Mouse (Mus musculus) hindbrain, embryonic 16.5 days (tissue): Measurements from ENCODE around the gene Gfpt1. TPM values are rescaled to one million over a fixed set of nuclear protein-coding genes. Genes with fewer than 3 reads are reported as not detected.
"Not testable (repeated sequence)": the region's sequence is repeated elsewhere in the genome, so short reads cannot be mapped to it uniquely, and the experiment has no call there.

Source experiments
- ATAC-seq: fragments of 200-750 bp; cut with Nextera tagmentation; 2 replicates; pipeline ENCODE4 v1.8.0; 2017; ENCODE audit warnings: moderate TSS enrichment, moderate library complexity
- H3K27ac ChIP-seq: fragments of 300-500 bp; sonication (generic); 2 replicates; pipeline ENCODE4 v1.5.1; 2014; ENCODE audit warnings: low read depth, mild to moderate bottlenecking, control low read depth, low read length, moderate library complexity
- H3K27me3 ChIP-seq: fragments of 300-500 bp; sonication (generic); replicated peaks from 2 replicates; pipeline ENCODE4 v1.6.1; 2014; ENCODE audit warnings: low read length; ENCODE audit not compliant: control insufficient read depth, insufficient read depth
- H3K36me3 ChIP-seq: fragments of 300-500 bp; sonication (generic); 2 replicates; pipeline ENCODE4 v1.6.1; 2014; ENCODE audit warnings: mild to moderate bottlenecking, low read length, moderate library complexity, mixed read lengths; ENCODE audit not compliant: control insufficient read depth, insufficient read depth
- H3K4me1 ChIP-seq: fragments of 300-500 bp; sonication (generic); 2 replicates; pipeline ENCODE4 v1.6.1; 2014; ENCODE audit warnings: low read depth, low read length; ENCODE audit not compliant: control insufficient read depth, insufficient read depth
- H3K4me2 ChIP-seq: fragments of 300-500 bp; sonication (generic); 2 replicates; pipeline ENCODE4 v1.6.1; 2014; ENCODE audit warnings: mild to moderate bottlenecking, low read length, control low read depth, moderate library complexity
- H3K4me3 ChIP-seq: fragments of 300-500 bp; sonication (generic); 2 replicates; pipeline ENCODE4 v1.5.1; 2014; ENCODE audit warnings: mild to moderate bottlenecking, low read length, control low read depth, moderate library complexity
- H3K9ac ChIP-seq: fragments of 300-500 bp; sonication (generic); 2 replicates; pipeline ENCODE4 v1.6.1; 2014; ENCODE audit warnings: low read depth, mild to moderate bottlenecking, control low read depth, low read length, moderate library complexity
- H3K9me3 ChIP-seq: fragments of 300-500 bp; sonication (generic); 2 replicates; pipeline ENCODE4 v1.6.1; 2014; ENCODE audit warnings: mild to moderate bottlenecking, low read length, moderate library complexity; ENCODE audit not compliant: control insufficient read depth
- WGBS: fragments of 180-500 bp; shearing (Covaris S2); extraction: QIAGEN DNeasy Blood & Tissue Kit; methylation state at CpG from one replicate; pipeline ENCODE4 v1.1.7; 2014; 5-methylcytosine and 5-hydroxymethylcytosine counted together
- polyA plus RNA-seq: library from polyadenylated mRNA; unstranded; fragments of >200 nt; fragmentation: Nextera tagmentation; extraction: Ambion mirVana; gene quantifications from 2 replicates; pipeline ENCODE4 v1.2.1, GENCODE M21; 2015

The Gfpt1 gene
- polyA plus RNA-seq, 1 experiment from 2014 or later = 19.8 TPM

DNA sequence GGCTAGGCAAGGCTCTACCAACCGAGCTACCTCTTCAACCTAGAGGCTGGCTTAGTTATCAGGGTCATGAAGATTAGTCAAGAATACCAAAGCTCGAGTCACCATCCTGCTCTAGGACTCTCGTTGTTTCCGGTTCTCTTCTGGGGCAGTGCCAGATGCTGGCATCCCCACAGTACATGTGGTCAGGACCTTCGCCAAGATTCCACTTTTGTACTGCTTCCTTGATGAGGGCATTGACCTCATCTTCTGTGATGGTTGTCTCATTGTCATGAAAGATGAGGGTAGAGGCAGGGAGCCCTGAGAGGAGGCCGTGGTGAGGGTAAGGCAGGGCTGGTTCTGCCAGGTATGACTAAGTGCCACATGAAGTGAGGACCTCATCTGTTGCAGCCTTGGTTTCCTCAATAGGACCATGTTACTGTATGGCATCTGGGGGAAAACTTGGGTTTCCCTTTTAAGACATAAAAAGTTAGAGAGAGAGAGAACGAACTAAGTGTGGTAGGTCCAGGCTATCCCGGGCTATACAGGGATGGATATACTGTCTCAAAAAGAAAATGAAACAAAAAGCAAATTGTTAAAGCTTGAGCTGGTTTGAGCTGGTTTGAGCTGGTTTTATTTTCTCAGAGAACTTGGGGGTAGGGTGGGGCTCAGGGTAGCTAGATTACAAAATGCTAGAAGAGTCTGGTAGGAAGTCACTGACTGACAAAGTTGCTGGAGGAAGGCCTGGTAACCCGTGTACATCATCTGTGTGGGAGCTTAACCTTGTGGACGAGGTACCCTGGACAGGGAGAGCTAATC is 4.6 kb upstream of the Gfpt1 start:
- Histone ChIP-seq H3K4me1 (no peaks in the 10 kb centered on the region), H3K4me3 (no peak overlapping the region), H3K4me2 (no peak overlapping the region), H3K36me3 (no peaks in the 10 kb centered on the region), H3K9me3 (no peaks in the 10 kb centered on the region), H3K9ac (no peak overlapping the region), H3K27me3 (no peaks in the 10 kb centered on the region), H3K27ac (no peak overlapping the region)
- ATAC-seq = no peak
- WGBS = 84% methylated on average over 10 of the region's 10 CpGs

- Histone ChIP-seq H3K27ac (no peak overlapping the region), H3K4me3 (no peak overlapping the region), H3K9ac (no peak overlapping the region), H3K4me1 (peaks cover 6% of the 10 kb centered on the region), H3K27me3 (no peaks in the 10 kb centered on the region), H3K9me3 (no peaks in the 10 kb centered on the region), H3K4me2 (no peak overlapping the region), H3K36me3 (no peaks in the 10 kb centered on the region)
- 91% methylated on average over 8 of the region's 8 CpGs for WGBS
- ATAC-seq = no peak
Observed at GRCm38 (mm10) chr6:87039161-87039560, 3.5 kb upstream of the Gfpt1 start.

GRCm38 (mm10) chr6:87040971-87041370 is 1.7 kb upstream of the Gfpt1 start:
- H3K9ac ChIP-seq = no peak overlapping the region
- H3K36me3 ChIP-seq = no peaks in the 10 kb centered on the region
- no peaks in the 10 kb centered on the region for H3K27me3 ChIP-seq
- H3K27ac ChIP-seq = no peak overlapping the region
- no peak for ATAC-seq
- no peak overlapping the region for H3K4me3 ChIP-seq
- 83% methylated on average over 4 of the region's 4 CpGs for WGBS
- H3K4me2 ChIP-seq = no peak overlapping the region
- peaks cover 12% of the 10 kb centered on the region for H3K4me1 ChIP-seq
- no peaks in the 10 kb centered on the region for H3K9me3 ChIP-seq

GRCm38 (mm10) chr6:87041431-87041830 is 1.2 kb upstream of the Gfpt1 start:
- Histone ChIP-seq H3K36me3 (no peaks in the 10 kb centered on the region), H3K27me3 (no peaks in the 10 kb centered on the region), H3K9me3 (no peaks in the 10 kb centered on the region), H3K4me2 (peak overlapping the region; percentile 85), H3K4me3 (no peak overlapping the region), H3K9ac (no peak overlapping the region), H3K4me1 (peaks cover 12% of the 10 kb centered on the region), H3K27ac (no peak overlapping the region)
- 91% methylated on average over 7 of the region's 7 CpGs for WGBS
- no peak for ATAC-seq

DNA sequence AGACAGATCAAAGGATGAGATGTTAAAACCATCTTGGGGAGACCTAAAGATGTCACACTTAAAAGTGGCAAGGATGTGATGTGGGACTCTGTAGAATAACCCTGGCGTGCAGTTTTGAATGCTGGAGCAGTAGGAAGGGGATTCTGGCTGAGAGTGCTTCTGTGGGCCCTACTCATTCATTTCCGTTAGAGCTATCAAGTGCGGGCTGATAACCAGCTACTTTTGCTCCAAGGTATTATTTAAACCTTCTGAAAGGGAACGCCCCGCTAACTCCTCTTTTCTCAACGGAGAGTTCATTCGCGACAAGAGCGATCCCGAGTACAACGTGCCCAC is 676 bp upstream of the Gfpt1 start:
- no peaks in the 10 kb centered on the region for H3K9me3 ChIP-seq
- no peaks in the 10 kb centered on the region for H3K36me3 ChIP-seq
- H3K4me2 ChIP-seq = peak overlapping the region; percentile 85
- H3K4me3 ChIP-seq = peak overlapping the region; percentile 87
- WGBS = under 1% methylated on average over 11 of the region's 11 CpGs
- H3K27ac ChIP-seq = peak overlapping the region; percentile 99
- peak; percentile 9 for ATAC-seq
- H3K27me3 ChIP-seq = no peaks in the 10 kb centered on the region
- H3K4me1 ChIP-seq = peaks cover 12% of the 10 kb centered on the region
- peak overlapping the region; percentile 85 for H3K9ac ChIP-seq

DNA sequence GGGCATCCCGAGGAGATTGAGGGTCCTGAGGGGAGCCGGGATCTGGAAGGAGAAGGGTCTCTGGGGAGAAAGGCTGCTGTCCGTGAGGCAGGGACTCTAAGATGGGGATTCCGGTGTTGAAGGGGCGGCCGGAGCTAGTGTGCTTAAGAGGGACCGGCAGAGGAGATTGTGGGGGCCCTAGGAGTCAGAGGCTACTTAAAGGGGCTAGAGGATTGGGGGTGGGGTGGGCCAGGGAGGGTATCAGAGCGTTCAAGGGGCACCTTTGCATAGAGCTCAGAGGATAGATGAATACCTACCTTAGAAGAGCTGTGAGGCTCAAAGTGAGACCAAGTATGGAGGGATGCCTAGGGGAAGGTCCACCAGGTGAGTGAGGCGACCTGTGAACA is 478 bp downstream of the Gfpt1 start:
- H3K36me3 ChIP-seq = no peaks in the 10 kb centered on the region
- ATAC-seq = peak; percentile 44
- peak overlapping the region; percentile 99 for H3K27ac ChIP-seq
- no peaks in the 10 kb centered on the region for H3K9me3 ChIP-seq
- H3K9ac ChIP-seq = peak overlapping the region; percentile 94
- H3K27me3 ChIP-seq = no peaks in the 10 kb centered on the region
- peaks cover 12% of the 10 kb centered on the region for H3K4me1 ChIP-seq
- H3K4me3 ChIP-seq = peak overlapping the region; percentile 87
- WGBS = 2% methylated on average over 9 of the region's 9 CpGs
- H3K4me2 ChIP-seq = peak overlapping the region; percentile 85

GRCm38 (mm10) chr6:87044895-87045294 is 2.2 kb downstream of the Gfpt1 start:
- no peak overlapping the region for H3K4me2 ChIP-seq
- no peak overlapping the region for H3K4me3 ChIP-seq
- peaks cover 12% of the 10 kb centered on the region for H3K4me1 ChIP-seq
- ATAC-seq = no peak
- no peak overlapping the region for H3K9ac ChIP-seq
- WGBS = 85% methylated on average over 2 of the region's 2 CpGs
- H3K9me3 ChIP-seq = no peaks in the 10 kb centered on the region
- no peak overlapping the region for H3K27ac ChIP-seq
- H3K36me3 ChIP-seq = no peaks in the 10 kb centered on the region
- H3K27me3 ChIP-seq = no peaks in the 10 kb centered on the region

DNA sequence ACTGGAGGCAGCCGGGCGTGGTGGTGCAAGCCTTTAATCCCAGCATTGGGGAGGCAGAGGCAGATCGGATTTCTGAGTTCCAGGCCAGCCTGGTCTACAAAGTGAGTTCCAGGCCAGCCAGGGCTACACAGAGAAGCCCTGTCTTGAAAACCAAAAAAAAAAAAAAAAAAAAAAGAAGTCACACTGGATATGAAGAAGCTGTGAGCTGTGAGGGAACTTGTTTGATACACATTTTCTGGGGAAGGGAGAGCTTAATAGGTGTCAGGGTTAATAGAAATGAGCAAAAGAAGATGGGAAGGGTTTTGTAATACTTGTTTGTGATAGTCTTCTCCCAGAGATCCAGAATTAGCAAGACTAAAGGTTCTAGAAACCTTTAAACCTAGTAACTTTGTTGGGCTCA is 2.9 kb downstream of the Gfpt1 start:
- no peak for ATAC-seq
- Histone ChIP-seq H3K9me3 (no peaks in the 10 kb centered on the region), H3K4me1 (peaks cover 12% of the 10 kb centered on the region), H3K27ac (no peak overlapping the region), H3K4me2 (no peak overlapping the region), H3K27me3 (no peaks in the 10 kb centered on the region), H3K4me3 (no peak overlapping the region), H3K36me3 (no peaks in the 10 kb centered on the region), H3K9ac (no peak overlapping the region)
- 68% methylated on average over 3 of the region's 3 CpGs for WGBS

DNA sequence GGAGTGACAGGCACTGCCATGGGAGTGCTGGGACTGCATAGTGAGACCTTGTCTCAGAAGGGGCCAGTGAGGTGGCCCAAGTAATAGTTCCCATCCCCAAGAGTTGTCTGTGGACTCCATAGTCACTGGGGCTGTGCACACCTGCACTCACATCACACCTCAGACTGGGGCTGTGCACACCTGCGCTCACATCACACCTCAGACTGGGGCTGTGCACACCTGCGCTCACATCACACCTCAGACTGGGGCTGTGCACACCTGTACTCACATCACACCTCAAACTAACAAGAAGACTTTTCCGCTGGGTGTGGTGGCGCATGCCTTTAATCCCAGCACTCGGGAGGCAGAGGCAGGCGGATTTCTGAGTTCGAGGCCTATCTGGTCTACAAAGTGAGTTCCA is 6.1 kb downstream of the Gfpt1 start:
- not testable (repeated sequence) for H3K4me3 ChIP-seq, H3K9ac ChIP-seq, H3K36me3 ChIP-seq, H3K27ac ChIP-seq, H3K27me3 ChIP-seq, ATAC-seq, H3K9me3 ChIP-seq, H3K4me2 ChIP-seq, H3K4me1 ChIP-seq
- 97% methylated on average over 7 of the region's 7 CpGs for WGBS
